Mouse (Mus musculus): ENCODE results near the gene Ffar2. TPM values are rescaled to one million over a fixed set of nuclear protein-coding genes. Genes with fewer than 3 reads are reported as not detected.

Ffar2 gene
- total and polyA plus RNA-seq, 3 experiments = 0.61 TPM; not detected in 2

DNA sequence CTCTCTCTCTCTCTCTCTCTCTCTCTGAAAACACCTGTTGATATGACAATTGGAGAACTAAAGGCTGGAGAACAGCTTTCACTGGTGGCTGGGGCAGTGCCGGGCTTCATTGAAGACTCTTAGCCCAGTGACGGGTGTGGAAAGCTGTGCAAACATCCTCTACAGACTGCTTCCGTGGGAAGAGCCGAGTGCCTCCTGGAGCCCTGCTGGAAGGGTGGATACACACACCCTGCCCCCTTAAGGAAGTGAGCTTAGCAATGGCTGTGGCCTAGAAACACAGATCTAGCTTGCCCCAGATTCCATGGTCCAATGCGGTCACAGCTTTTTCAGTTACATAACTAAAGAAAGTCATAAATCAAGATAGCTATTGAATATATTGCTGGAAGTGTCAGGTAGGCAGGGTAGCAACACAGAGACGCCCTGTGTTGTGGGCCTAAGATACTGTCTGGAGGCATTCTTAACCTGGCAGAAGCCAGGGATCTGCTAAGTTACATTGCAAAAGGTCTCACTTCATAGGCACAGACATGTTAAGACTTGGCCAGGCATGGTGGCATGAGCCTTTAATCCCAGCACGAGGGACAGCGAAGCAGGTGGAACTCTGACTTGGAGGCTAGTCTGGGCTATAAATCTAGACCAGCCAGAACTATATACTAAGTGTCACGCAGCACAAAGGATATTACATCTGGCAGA lies 19.4 kb downstream of the Ffar2 start:
- Histone ChIP-seq H3K27ac (no peak overlapping the region), H3K36me3 (ENCODE audit: control insufficient read depth, insufficient read depth, low read length) (no peaks in the 10 kb centered on the region), H3K9ac (ENCODE audit: low read depth, low read length) (no peak overlapping the region), H3K4me3 (no peak overlapping the region), H3K79me2 (replicated peaks; ENCODE audit: control insufficient read depth, insufficient read depth, low read length) (no peaks in the 10 kb centered on the region), H3K4me1 (ENCODE audit: control insufficient read depth, insufficient read depth, low read length) (no peaks in the 10 kb centered on the region), H3K27me3 (ENCODE audit: control insufficient read depth, insufficient read depth, low read length) (no peaks in the 10 kb centered on the region; the same call in 1 of the 2 replicates)
- intact Hi-C loops (cut with DNase I) = no loop called here
- TF ChIP-seq POLR2A (IDR thresholded peaks at IDR 0.05; ENCODE audit: insufficient read depth, low read depth, low read length) = no peak
- TF ChIP-seq CTCF (IDR thresholded peaks at IDR 0.05) = no peak
- no peak for TF ChIP-seq EP300 (IDR thresholded peaks at IDR 0.05; ENCODE audit: insufficient read depth, low read depth, low read length)
- WGBS = 66% methylated on average over 9 of the region's 9 CpGs
- DNase-seq = no peak

DNA sequence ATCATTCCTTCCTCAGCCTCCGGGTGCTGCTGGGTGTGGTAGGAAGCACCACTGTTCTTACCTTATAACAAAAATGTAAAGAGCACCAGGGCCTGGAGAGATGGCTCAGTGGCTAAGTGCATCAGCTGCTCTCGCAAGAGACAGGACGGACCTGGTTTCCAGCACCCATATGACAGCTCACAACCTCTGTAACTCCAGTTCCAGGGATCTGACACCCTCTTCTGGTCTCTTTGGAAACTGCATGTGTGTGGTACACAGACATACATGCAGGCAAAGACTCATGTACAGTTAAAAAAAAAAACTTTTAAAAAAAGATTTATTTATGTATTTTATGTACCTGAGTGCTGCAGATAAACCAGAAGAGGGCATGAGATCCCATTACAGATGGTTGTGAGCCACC lies 20.3 kb downstream of the Ffar2 start:
- Histone ChIP-seq H3K9ac (ENCODE audit: low read depth, low read length) (no peak overlapping the region), H3K27ac (no peak overlapping the region), H3K27me3 (ENCODE audit: control insufficient read depth, insufficient read depth, low read length) (no peaks in the 10 kb centered on the region; the same call in 1 of the 2 replicates), H3K4me3 (no peak overlapping the region), H3K79me2 (replicated peaks; ENCODE audit: control insufficient read depth, insufficient read depth, low read length) (no peaks in the 10 kb centered on the region), H3K36me3 (ENCODE audit: control insufficient read depth, insufficient read depth, low read length) (no peaks in the 10 kb centered on the region), H3K4me1 (ENCODE audit: control insufficient read depth, insufficient read depth, low read length) (no peaks in the 10 kb centered on the region)
- WGBS = 94% methylated on average over 3 of the region's 3 CpGs
- no peak for DNase-seq
- intact Hi-C loops (cut with DNase I) = no loop called here
- TF ChIP-seq POLR2A (IDR thresholded peaks at IDR 0.05; ENCODE audit: insufficient read depth, low read depth, low read length) (no peak), CTCF (IDR thresholded peaks at IDR 0.05) (no peak), EP300 (IDR thresholded peaks at IDR 0.05; ENCODE audit: insufficient read depth, low read depth, low read length) (no peak)

- intact Hi-C loops (cut with DNase I) = no loop called here
- no peak for TF ChIP-seq POLR2A (IDR thresholded peaks at IDR 0.05; ENCODE audit: insufficient read depth, low read depth, low read length)
- peak; percentile 26 for TF ChIP-seq CTCF (IDR thresholded peaks at IDR 0.05)
- TF ChIP-seq EP300 (IDR thresholded peaks at IDR 0.05; ENCODE audit: insufficient read depth, low read depth, low read length) = no peak
Observed at GRCm38 (mm10) chr7:30800653-30801052, 22.9 kb downstream of the Ffar2 start.

GRCm38 (mm10) chr7:30796790-30797189 lies 26.8 kb downstream of the Ffar2 start:
- no peaks in the 10 kb centered on the region for H3K79me2 ChIP-seq (replicated peaks; ENCODE audit: control insufficient read depth, insufficient read depth, low read length)
- intact Hi-C loops (cut with DNase I) = no loop called here
- H3K27ac ChIP-seq = no peak overlapping the region
- no peaks in the 10 kb centered on the region for H3K4me1 ChIP-seq (ENCODE audit: control insufficient read depth, insufficient read depth, low read length)
- no peaks in the 10 kb centered on the region; the same call in 1 of the 2 replicates for H3K27me3 ChIP-seq (ENCODE audit: control insufficient read depth, insufficient read depth, low read length)
- no peak overlapping the region for H3K9ac ChIP-seq (ENCODE audit: low read depth, low read length)
- DNase-seq = no peak
- H3K36me3 ChIP-seq (ENCODE audit: control insufficient read depth, insufficient read depth, low read length) = no peaks in the 10 kb centered on the region
- TF ChIP-seq CTCF (IDR thresholded peaks at IDR 0.05) (no peak), POLR2A (IDR thresholded peaks at IDR 0.05; ENCODE audit: insufficient read depth, low read depth, low read length) (no peak), EP300 (IDR thresholded peaks at IDR 0.05; ENCODE audit: insufficient read depth, low read depth, low read length) (no peak)
- H3K4me3 ChIP-seq = no peak overlapping the region
- WGBS = 83% methylated on average over 1 of the region's 1 CpGs

More at GRCm38 (mm10) chr7:30800653-30801052, 22.9 kb downstream of the Ffar2 start:
- no peaks in the 10 kb centered on the region; the same call in 1 of the 2 replicates for H3K27me3 ChIP-seq (ENCODE audit: control insufficient read depth, insufficient read depth, low read length)
- H3K4me1 ChIP-seq (ENCODE audit: control insufficient read depth, insufficient read depth, low read length) = no peaks in the 10 kb centered on the region
- H3K27ac ChIP-seq = no peak overlapping the region
- no peak overlapping the region for H3K9ac ChIP-seq (ENCODE audit: low read depth, low read length)
- H3K4me3 ChIP-seq = no peak overlapping the region
- no peak for DNase-seq
- H3K79me2 ChIP-seq (replicated peaks; ENCODE audit: control insufficient read depth, insufficient read depth, low read length) = no peaks in the 10 kb centered on the region
- H3K36me3 ChIP-seq (ENCODE audit: control insufficient read depth, insufficient read depth, low read length) = no peaks in the 10 kb centered on the region

- Histone ChIP-seq H3K9ac (ENCODE audit: low read depth, low read length) (no peak overlapping the region), H3K27ac (no peak overlapping the region), H3K36me3 (ENCODE audit: control insufficient read depth, insufficient read depth, low read length) (no peaks in the 10 kb centered on the region), H3K27me3 (ENCODE audit: control insufficient read depth, insufficient read depth, low read length) (no peaks in the 10 kb centered on the region; the same call in 1 of the 2 replicates), H3K4me3 (no peak overlapping the region), H3K4me1 (ENCODE audit: control insufficient read depth, insufficient read depth, low read length) (no peaks in the 10 kb centered on the region), H3K79me2 (replicated peaks; ENCODE audit: control insufficient read depth, insufficient read depth, low read length) (no peaks in the 10 kb centered on the region)
- TF ChIP-seq CTCF (IDR thresholded peaks at IDR 0.05) (no peak), POLR2A (IDR thresholded peaks at IDR 0.05; ENCODE audit: insufficient read depth, low read depth, low read length) (no peak), EP300 (IDR thresholded peaks at IDR 0.05; ENCODE audit: insufficient read depth, low read depth, low read length) (no peak)
- no peak for DNase-seq
- intact Hi-C loops (cut with DNase I) = no loop called here
Observed at GRCm38 (mm10) chr7:30794921-30795320, 28.7 kb downstream of the Ffar2 start.

GRCm38 (mm10) chr7:30791921-30792320 lies 31.7 kb downstream of the Ffar2 start:
- no peak for DNase-seq

More at GRCm38 (mm10) chr7:30791921-30792320, 31.7 kb downstream of the Ffar2 start:
- intact Hi-C loops (cut with DNase I) = no loop called here
- no peaks in the 10 kb centered on the region for H3K79me2 ChIP-seq (replicated peaks; ENCODE audit: control insufficient read depth, insufficient read depth, low read length)
- TF ChIP-seq POLR2A (IDR thresholded peaks at IDR 0.05; ENCODE audit: insufficient read depth, low read depth, low read length) (no peak), EP300 (IDR thresholded peaks at IDR 0.05; ENCODE audit: insufficient read depth, low read depth, low read length) (no peak), CTCF (IDR thresholded peaks at IDR 0.05) (no peak)
- no peak overlapping the region for H3K9ac ChIP-seq (ENCODE audit: low read depth, low read length)
- H3K27me3 ChIP-seq (ENCODE audit: control insufficient read depth, insufficient read depth, low read length) = no peaks in the 10 kb centered on the region
- H3K4me1 ChIP-seq (ENCODE audit: control insufficient read depth, insufficient read depth, low read length) = no peaks in the 10 kb centered on the region
- H3K36me3 ChIP-seq (ENCODE audit: control insufficient read depth, insufficient read depth, low read length) = no peaks in the 10 kb centered on the region
- WGBS = 21% methylated on average over 9 of the region's 9 CpGs
- H3K27ac ChIP-seq = no peak overlapping the region
- H3K4me3 ChIP-seq = no peak overlapping the region

All from heart, adult 2 months (tissue).